Mouse (Mus musculus): ENCODE measurements around the gene Gsap. TPM values are rescaled to one million over a fixed set of nuclear protein-coding genes. Genes with fewer than 3 reads are reported as not detected.

The Gsap gene
- total and polyA plus RNA-seq, 3 experiments, result 1.7 to 3.7 (median 3.5) TPM

GRCm38 (mm10) chr5:21211406-21211805, 25.4 kb downstream of the Gsap start:
- H3K27me3 ChIP-seq (ENCODE audit: control insufficient read depth, insufficient read depth, low read length), result no peaks in the 10 kb centered on the region
- 50% methylated on average over 1 of the region's 1 CpGs for WGBS
- peaks cover under 1% of the 10 kb centered on the region for H3K36me3 ChIP-seq (ENCODE audit: control insufficient read depth, insufficient read depth, low read length)
- H3K27ac ChIP-seq, result no peak overlapping the region
- H3K79me2 ChIP-seq (replicated peaks; ENCODE audit: control insufficient read depth, insufficient read depth, low read length), result no peaks in the 10 kb centered on the region
- no peak overlapping the region for H3K4me3 ChIP-seq
- H3K9ac ChIP-seq (ENCODE audit: low read depth, low read length), result no peak overlapping the region
- H3K4me1 ChIP-seq (ENCODE audit: control insufficient read depth, insufficient read depth, low read length), result peaks cover 2% of the 10 kb centered on the region
- no peak for DNase-seq
- intact Hi-C loops (cut with DNase I), result no loop called here
- TF ChIP-seq POLR2A (IDR thresholded peaks at IDR 0.05; ENCODE audit: insufficient read depth, low read depth, low read length) (no peak), CTCF (IDR thresholded peaks at IDR 0.05) (no peak), EP300 (IDR thresholded peaks at IDR 0.05; ENCODE audit: insufficient read depth, low read depth, low read length) (no peak)

DNA sequence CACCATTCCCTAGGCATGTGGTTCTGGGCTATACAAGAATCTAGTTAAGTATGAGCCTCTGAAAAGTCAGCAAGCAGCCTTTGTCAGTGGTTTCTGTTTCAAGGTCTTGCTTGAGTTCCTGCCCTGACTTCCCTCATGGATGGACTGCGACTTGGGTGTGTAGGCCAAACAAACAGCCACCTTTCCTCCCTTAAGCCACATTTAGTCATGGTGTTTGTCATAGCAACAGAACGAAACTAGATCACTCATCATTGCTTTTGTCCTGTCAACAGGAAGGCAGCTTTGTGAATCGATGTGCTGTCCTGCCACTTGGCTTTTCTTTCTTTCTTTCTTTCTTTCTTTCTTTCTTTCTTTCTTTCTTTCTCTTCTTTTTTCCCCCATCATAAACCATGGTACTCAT, 26.9 kb downstream of the Gsap start:
- Histone ChIP-seq H3K27ac (no peak overlapping the region), H3K4me3 (no peak overlapping the region), H3K9ac (ENCODE audit: low read depth, low read length) (no peak overlapping the region), H3K4me1 (ENCODE audit: control insufficient read depth, insufficient read depth, low read length) (peaks cover 5% of the 10 kb centered on the region), H3K27me3 (ENCODE audit: control insufficient read depth, insufficient read depth, low read length) (no peaks in the 10 kb centered on the region), H3K79me2 (replicated peaks; ENCODE audit: control insufficient read depth, insufficient read depth, low read length) (no peaks in the 10 kb centered on the region), H3K36me3 (ENCODE audit: control insufficient read depth, insufficient read depth, low read length) (no peaks in the 10 kb centered on the region; the same call in 1 of the 2 replicates)
- no peak for DNase-seq
- intact Hi-C loops (cut with DNase I), result no loop called here
- WGBS, result 69% methylated on average over 3 of the region's 3 CpGs
- TF ChIP-seq POLR2A (IDR thresholded peaks at IDR 0.05; ENCODE audit: insufficient read depth, low read depth, low read length) (no peak), EP300 (IDR thresholded peaks at IDR 0.05; ENCODE audit: insufficient read depth, low read depth, low read length) (no peak), CTCF (IDR thresholded peaks at IDR 0.05) (no peak)

DNA sequence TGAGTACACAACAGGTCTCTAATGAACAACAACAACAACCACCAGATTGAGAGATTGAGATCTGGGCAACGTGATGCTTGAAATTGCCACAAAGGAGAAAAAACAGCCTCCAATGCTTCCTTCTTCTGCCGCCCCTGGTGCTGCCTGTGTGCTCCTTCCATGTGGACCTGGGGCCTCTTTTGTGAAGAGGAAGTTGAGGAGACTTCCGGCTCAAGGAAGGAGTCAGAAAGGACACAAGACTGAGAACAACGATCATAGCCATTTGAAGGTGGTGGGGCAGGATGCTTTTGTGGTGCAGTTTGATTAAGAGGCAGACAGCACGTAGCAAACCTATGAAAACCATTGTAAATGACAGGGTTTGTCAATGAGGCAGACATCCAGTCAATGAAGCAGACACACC, 27.7 kb downstream of the Gsap start:
- peaks cover 5% of the 10 kb centered on the region for H3K4me1 ChIP-seq (ENCODE audit: control insufficient read depth, insufficient read depth, low read length)
- no peak overlapping the region for H3K27ac ChIP-seq
- H3K79me2 ChIP-seq (replicated peaks; ENCODE audit: control insufficient read depth, insufficient read depth, low read length), result no peaks in the 10 kb centered on the region
- intact Hi-C loops (cut with DNase I), result no loop called here
- no peak overlapping the region for H3K9ac ChIP-seq (ENCODE audit: low read depth, low read length)
- H3K36me3 ChIP-seq (ENCODE audit: control insufficient read depth, insufficient read depth, low read length), result no peaks in the 10 kb centered on the region; the same call in 1 of the 2 replicates
- TF ChIP-seq POLR2A (IDR thresholded peaks at IDR 0.05; ENCODE audit: insufficient read depth, low read depth, low read length) (no peak), CTCF (IDR thresholded peaks at IDR 0.05) (no peak), EP300 (IDR thresholded peaks at IDR 0.05; ENCODE audit: insufficient read depth, low read depth, low read length) (no peak)
- no peak for DNase-seq
- 56% methylated on average over 5 of the region's 5 CpGs for WGBS
- no peaks in the 10 kb centered on the region for H3K27me3 ChIP-seq (ENCODE audit: control insufficient read depth, insufficient read depth, low read length)
- H3K4me3 ChIP-seq, result no peak overlapping the region

- Histone ChIP-seq H3K4me1 (ENCODE audit: control insufficient read depth, insufficient read depth, low read length) (peaks cover 5% of the 10 kb centered on the region), H3K4me3 (no peak overlapping the region), H3K27me3 (ENCODE audit: control insufficient read depth, insufficient read depth, low read length) (no peaks in the 10 kb centered on the region), H3K27ac (no peak overlapping the region), H3K36me3 (ENCODE audit: control insufficient read depth, insufficient read depth, low read length) (peaks cover 3% of the 10 kb centered on the region; the same call in 1 of the 2 replicates), H3K79me2 (replicated peaks; ENCODE audit: control insufficient read depth, insufficient read depth, low read length) (no peaks in the 10 kb centered on the region), H3K9ac (ENCODE audit: low read depth, low read length) (no peak overlapping the region)
- intact Hi-C loops (cut with DNase I), result no loop called here
- TF ChIP-seq CTCF (IDR thresholded peaks at IDR 0.05) (no peak), EP300 (IDR thresholded peaks at IDR 0.05; ENCODE audit: insufficient read depth, low read depth, low read length) (no peak), POLR2A (IDR thresholded peaks at IDR 0.05; ENCODE audit: insufficient read depth, low read depth, low read length) (no peak)
- 51% methylated on average over 14 of the region's 14 CpGs for WGBS
- no peak for DNase-seq
Observed at GRCm38 (mm10) chr5:21217453-21218294, 31.6 kb downstream of the Gsap start.

GRCm38 (mm10) chr5:21232876-21233275, 46.8 kb downstream of the Gsap start:
- no peaks in the 10 kb centered on the region for H3K27me3 ChIP-seq (ENCODE audit: control insufficient read depth, insufficient read depth, low read length)
- H3K27ac ChIP-seq, result no peak overlapping the region
- no peaks in the 10 kb centered on the region for H3K79me2 ChIP-seq (replicated peaks; ENCODE audit: control insufficient read depth, insufficient read depth, low read length)
- DNase-seq, result no peak
- H3K36me3 ChIP-seq (ENCODE audit: control insufficient read depth, insufficient read depth, low read length), result no peaks in the 10 kb centered on the region
- no peaks in the 10 kb centered on the region; the same call in none of the 2 replicates for H3K4me1 ChIP-seq (ENCODE audit: control insufficient read depth, insufficient read depth, low read length)
- no peak overlapping the region for H3K9ac ChIP-seq (ENCODE audit: low read depth, low read length)
- intact Hi-C loops (cut with DNase I), result no loop called here
- TF ChIP-seq POLR2A (IDR thresholded peaks at IDR 0.05; ENCODE audit: insufficient read depth, low read depth, low read length), result no peak
- no peak for TF ChIP-seq CTCF (IDR thresholded peaks at IDR 0.05)
- no peak for TF ChIP-seq EP300 (IDR thresholded peaks at IDR 0.05; ENCODE audit: insufficient read depth, low read depth, low read length)
- WGBS, result 81% methylated on average over 6 of the region's 6 CpGs
- no peak overlapping the region for H3K4me3 ChIP-seq

DNA sequence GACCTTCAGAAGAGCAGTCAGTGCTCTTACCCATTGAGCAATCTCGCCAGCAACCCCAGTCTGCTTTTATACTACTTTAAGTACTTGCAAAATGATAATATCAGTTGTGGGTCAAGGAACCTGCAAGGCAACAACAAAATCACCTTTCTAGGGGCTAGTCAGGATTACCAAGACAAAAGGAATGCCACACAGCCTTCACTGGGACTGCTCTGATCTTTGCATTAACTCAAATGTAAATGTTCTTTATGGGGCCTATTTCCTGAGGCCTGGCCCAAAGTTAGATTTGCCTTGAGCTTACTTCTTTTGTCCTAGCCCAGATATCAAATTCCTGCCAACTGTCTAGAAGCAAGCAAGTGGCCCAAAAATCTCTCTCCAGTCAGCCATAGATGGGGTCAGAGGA, 58.5 kb downstream of the Gsap start:
- Histone ChIP-seq H3K4me3 (no peak overlapping the region), H3K27me3 (ENCODE audit: control insufficient read depth, insufficient read depth, low read length) (no peaks in the 10 kb centered on the region), H3K9ac (ENCODE audit: low read depth, low read length) (no peak overlapping the region), H3K4me1 (ENCODE audit: control insufficient read depth, insufficient read depth, low read length) (no peaks in the 10 kb centered on the region; the same call in 1 of the 2 replicates), H3K27ac (no peak overlapping the region), H3K79me2 (replicated peaks; ENCODE audit: control insufficient read depth, insufficient read depth, low read length) (no peaks in the 10 kb centered on the region), H3K36me3 (ENCODE audit: control insufficient read depth, insufficient read depth, low read length) (no peaks in the 10 kb centered on the region; the same call in 1 of the 2 replicates)
- intact Hi-C loops (cut with DNase I), result no loop called here
- DNase-seq, result no peak
- WGBS, result 100% methylated on average over 1 of the region's 1 CpGs
- TF ChIP-seq CTCF (IDR thresholded peaks at IDR 0.05) (no peak), EP300 (IDR thresholded peaks at IDR 0.05; ENCODE audit: insufficient read depth, low read depth, low read length) (no peak), POLR2A (IDR thresholded peaks at IDR 0.05; ENCODE audit: insufficient read depth, low read depth, low read length) (no peak)

Data from heart, adult 2 months (tissue).